Mouse (Mus musculus): ENCODE results near the gene Snn. TPM values are rescaled to one million over a fixed set of nuclear protein-coding genes. Genes with fewer than 3 reads are reported as not detected.
A peak's percentile ranks its signal among the peaks of the same experiment; 100 is the strongest.

Gene Snn
- polyA plus RNA-seq, 1 experiment from 2014 or later, result 34.0 TPM

- no peak overlapping the region for H3K27ac ChIP-seq
- H3K4me3 ChIP-seq, result no peak overlapping the region
- no peaks in the 10 kb centered on the region for H3K27me3 ChIP-seq
- no peaks in the 10 kb centered on the region for H3K9me3 ChIP-seq (replicated peaks)
- no peak overlapping the region for H3K9ac ChIP-seq
- H3K4me2 ChIP-seq, result no peak overlapping the region
- 61% methylated on average over 5 of the region's 5 CpGs for WGBS
- H3K4me1 ChIP-seq (replicated peaks), result no peaks in the 10 kb centered on the region
- ATAC-seq (replicated peaks; ENCODE audit: insufficient number of reproducible peaks, insufficient read depth, low FRiP score, low read depth), result no peak
- no peaks in the 10 kb centered on the region for H3K36me3 ChIP-seq
These were observed 37.1 kb upstream of the Snn start for GRCm38 (mm10) chr16:11023618-11024017.

DNA sequence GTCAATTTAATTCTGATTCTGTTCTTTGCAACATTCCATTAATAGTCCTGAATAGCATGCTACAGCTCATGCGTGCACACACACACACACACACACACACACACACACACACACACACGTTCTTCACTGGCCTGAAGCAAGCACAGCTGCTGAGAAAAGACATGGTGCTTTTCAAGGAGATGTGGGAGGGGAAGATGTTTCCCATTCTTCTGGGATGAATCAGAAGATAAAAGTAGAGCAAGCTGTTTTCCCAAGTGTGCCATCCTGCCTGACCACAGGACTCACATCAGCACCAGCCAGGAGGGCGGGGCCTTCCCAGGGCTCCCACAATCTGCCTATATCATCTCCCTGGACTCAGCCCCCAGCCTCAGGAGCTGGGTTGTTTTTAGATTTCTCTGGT lies 35.9 kb upstream of the Snn start:
- no peak overlapping the region for H3K4me2 ChIP-seq
- no peaks in the 10 kb centered on the region for H3K36me3 ChIP-seq
- ATAC-seq (replicated peaks; ENCODE audit: insufficient number of reproducible peaks, insufficient read depth, low FRiP score, low read depth), result no peak
- H3K9ac ChIP-seq, result no peak overlapping the region
- H3K27ac ChIP-seq, result no peak overlapping the region
- no peaks in the 10 kb centered on the region for H3K9me3 ChIP-seq (replicated peaks)
- H3K4me3 ChIP-seq, result no peak overlapping the region
- WGBS, result 40% methylated on average over 3 of the region's 3 CpGs
- no peaks in the 10 kb centered on the region for H3K27me3 ChIP-seq
- no peaks in the 10 kb centered on the region for H3K4me1 ChIP-seq (replicated peaks)

GRCm38 (mm10) chr16:11028206-11028605 lies 32.5 kb upstream of the Snn start:
- H3K9me3 ChIP-seq (replicated peaks), result no peaks in the 10 kb centered on the region
- H3K4me1 ChIP-seq (replicated peaks), result no peaks in the 10 kb centered on the region
- H3K9ac ChIP-seq, result no peak overlapping the region
- no peak overlapping the region for H3K27ac ChIP-seq
- no peak overlapping the region for H3K4me3 ChIP-seq
- H3K4me2 ChIP-seq, result no peak overlapping the region
- no peaks in the 10 kb centered on the region for H3K36me3 ChIP-seq
- ATAC-seq (replicated peaks; ENCODE audit: insufficient number of reproducible peaks, insufficient read depth, low FRiP score, low read depth), result no peak
- WGBS, result 79% methylated on average over 7 of the region's 7 CpGs
- H3K27me3 ChIP-seq, result no peaks in the 10 kb centered on the region

DNA sequence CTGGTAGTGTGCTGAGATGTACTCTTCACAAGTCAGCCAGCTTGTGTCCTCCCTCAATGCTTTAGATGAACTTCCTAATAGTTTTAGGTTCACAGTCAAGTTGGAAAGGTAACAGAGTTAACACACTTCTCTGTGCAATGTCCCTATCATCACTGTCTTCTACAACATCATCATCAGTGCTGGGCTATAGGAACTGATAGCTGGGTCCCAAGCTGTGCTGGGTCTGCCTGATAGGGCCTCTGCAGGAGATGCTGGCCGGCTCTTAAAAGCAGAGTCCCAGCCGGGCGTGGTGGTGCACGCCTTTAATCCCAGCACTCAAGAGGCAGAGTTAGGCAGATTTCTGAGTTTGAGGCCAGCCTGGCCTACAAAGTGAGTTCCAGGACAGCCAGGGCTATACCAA lies 29.9 kb upstream of the Snn start:
- Histone ChIP-seq H3K4me2 (no peak overlapping the region), H3K4me1 (replicated peaks) (0 out of 2 replicates have a peak, but pooled peaks cover under 1% of the 10 kb centered on the region), H3K36me3 (no peaks in the 10 kb centered on the region), H3K9me3 (replicated peaks) (no peaks in the 10 kb centered on the region), H3K4me3 (no peak overlapping the region), H3K9ac (no peak overlapping the region), H3K27me3 (no peaks in the 10 kb centered on the region), H3K27ac (no peak overlapping the region)
- no peak for ATAC-seq (replicated peaks; ENCODE audit: insufficient number of reproducible peaks, insufficient read depth, low FRiP score, low read depth)
- WGBS, result 75% methylated on average over 4 of the region's 4 CpGs

DNA sequence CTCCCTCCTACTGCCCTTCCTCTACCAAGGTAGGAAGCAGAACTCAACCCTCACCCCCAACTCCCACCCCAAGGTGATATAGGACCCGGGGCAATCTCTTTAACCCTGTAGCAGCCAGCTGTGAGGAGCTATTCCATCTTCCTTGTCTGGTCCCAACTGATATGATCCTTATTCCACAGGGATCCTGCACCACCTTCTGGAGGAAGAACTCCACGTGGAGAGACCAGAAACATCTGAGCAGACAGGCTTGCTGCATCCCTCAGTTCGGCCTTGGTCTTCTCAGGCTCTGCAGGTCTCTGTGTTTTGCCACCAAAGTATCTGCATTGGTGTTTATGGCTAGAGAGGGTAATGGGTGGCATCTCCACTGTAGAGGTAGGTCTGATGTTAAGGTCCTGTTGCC lies 29.4 kb upstream of the Snn start:
- WGBS, result 38% methylated on average over 3 of the region's 3 CpGs
- no peak for ATAC-seq (replicated peaks; ENCODE audit: insufficient number of reproducible peaks, insufficient read depth, low FRiP score, low read depth)
- no peaks in the 10 kb centered on the region for H3K36me3 ChIP-seq
- no peaks in the 10 kb centered on the region for H3K9me3 ChIP-seq (replicated peaks)
- H3K4me3 ChIP-seq, result no peak overlapping the region
- no peak overlapping the region for H3K9ac ChIP-seq
- H3K27me3 ChIP-seq, result no peaks in the 10 kb centered on the region
- H3K4me1 ChIP-seq (replicated peaks), result peaks cover 4% of the 10 kb centered on the region; the same call in 1 of the 2 replicates
- H3K4me2 ChIP-seq, result no peak overlapping the region
- no peak overlapping the region for H3K27ac ChIP-seq

DNA sequence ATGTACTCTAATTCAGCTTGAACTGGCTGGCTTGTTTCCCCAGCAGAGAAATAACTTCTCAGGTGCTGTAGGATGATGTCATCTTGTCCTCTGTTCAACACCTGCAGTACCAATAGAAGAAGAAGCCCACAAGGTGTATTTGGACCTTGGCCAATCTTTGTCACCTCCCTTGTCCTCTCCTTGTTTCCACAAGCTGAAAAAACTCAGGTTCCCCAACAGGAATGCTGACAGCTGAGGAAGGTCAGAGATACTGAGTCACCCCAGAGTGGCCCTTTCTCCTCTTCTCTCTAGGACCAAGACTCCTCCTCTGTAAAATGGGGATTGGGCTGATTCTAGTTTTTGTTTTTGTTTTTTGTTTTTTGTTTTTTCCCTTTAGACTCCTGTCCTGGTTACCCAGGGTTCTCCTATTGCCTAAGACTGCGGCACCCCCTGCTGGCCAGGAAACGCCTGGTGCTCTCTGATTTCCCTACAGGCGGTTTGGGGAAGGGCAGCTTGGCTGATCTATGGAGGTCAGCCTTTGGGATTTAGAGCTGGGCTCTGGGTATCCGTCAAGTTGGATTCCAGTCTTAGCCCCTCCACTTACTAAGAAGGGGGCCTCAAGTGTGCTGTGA lies 26.4 kb upstream of the Snn start:
- no peak for ATAC-seq (replicated peaks; ENCODE audit: insufficient number of reproducible peaks, insufficient read depth, low FRiP score, low read depth)
- Histone ChIP-seq H3K27ac (no peak overlapping the region), H3K9me3 (replicated peaks) (no peaks in the 10 kb centered on the region), H3K36me3 (no peaks in the 10 kb centered on the region), H3K4me2 (no peak overlapping the region), H3K27me3 (no peaks in the 10 kb centered on the region), H3K9ac (no peak overlapping the region), H3K4me1 (replicated peaks) (peaks cover 7% of the 10 kb centered on the region; the same call in 1 of the 2 replicates), H3K4me3 (no peak overlapping the region)
- 5% methylated on average over 4 of the region's 4 CpGs for WGBS

- no peak overlapping the region for H3K4me3 ChIP-seq
- H3K4me1 ChIP-seq (replicated peaks), result peaks cover 7% of the 10 kb centered on the region; the same call in 1 of the 2 replicates
- ATAC-seq (replicated peaks; ENCODE audit: insufficient number of reproducible peaks, insufficient read depth, low FRiP score, low read depth), result no peak
- H3K36me3 ChIP-seq, result no peaks in the 10 kb centered on the region
- no peak overlapping the region for H3K4me2 ChIP-seq
- H3K27ac ChIP-seq, result no peak overlapping the region
- no peaks in the 10 kb centered on the region for H3K27me3 ChIP-seq
- 78% methylated on average over 9 of the region's 9 CpGs for WGBS
- no peaks in the 10 kb centered on the region for H3K9me3 ChIP-seq (replicated peaks)
- H3K9ac ChIP-seq, result no peak overlapping the region
These were observed 25.5 kb upstream of the Snn start for GRCm38 (mm10) chr16:11035273-11035672.

DNA sequence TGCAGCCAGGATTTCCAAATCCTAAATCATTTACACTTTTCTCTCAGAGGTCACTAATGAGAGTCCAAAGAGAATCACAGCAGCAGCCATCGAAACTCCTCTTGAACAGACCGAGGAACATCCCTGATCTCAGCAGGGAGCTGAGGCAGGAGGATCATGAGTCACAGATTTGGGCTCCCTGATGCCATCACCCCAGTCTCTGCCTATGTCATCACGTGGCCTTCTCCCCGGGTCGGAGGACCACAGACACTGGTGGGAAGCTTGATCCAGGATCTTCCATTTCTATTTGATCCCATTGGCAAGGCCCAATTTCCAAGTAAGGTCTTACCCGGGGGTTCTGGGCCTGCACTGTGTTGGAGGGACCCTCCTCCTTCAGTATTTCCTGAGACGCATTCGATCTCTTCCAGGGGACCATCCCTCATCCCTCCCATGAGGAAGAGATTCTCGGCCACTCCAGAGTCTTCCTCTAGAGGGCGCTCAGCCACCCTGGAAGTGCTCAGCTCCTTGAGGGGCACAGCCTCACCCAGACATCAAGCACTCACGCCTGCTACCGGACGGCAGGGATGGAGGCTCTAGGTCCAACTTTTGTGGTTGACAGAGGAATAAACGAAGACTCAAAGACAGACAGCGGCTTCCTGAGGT lies 24.8 kb upstream of the Snn start:
- Histone ChIP-seq H3K27ac (no peak overlapping the region), H3K27me3 (no peaks in the 10 kb centered on the region), H3K4me3 (no peak overlapping the region), H3K4me1 (replicated peaks) (peaks cover 7% of the 10 kb centered on the region; the same call in 1 of the 2 replicates), H3K36me3 (no peaks in the 10 kb centered on the region), H3K4me2 (peak overlapping the region; percentile 20), H3K9ac (no peak overlapping the region), H3K9me3 (replicated peaks) (no peaks in the 10 kb centered on the region)
- ATAC-seq (replicated peaks; ENCODE audit: insufficient number of reproducible peaks, insufficient read depth, low FRiP score, low read depth), result peak; percentile 58; the same call in 1 of the 2 replicates
- WGBS, result 20% methylated on average over 15 of the region's 15 CpGs

DNA sequence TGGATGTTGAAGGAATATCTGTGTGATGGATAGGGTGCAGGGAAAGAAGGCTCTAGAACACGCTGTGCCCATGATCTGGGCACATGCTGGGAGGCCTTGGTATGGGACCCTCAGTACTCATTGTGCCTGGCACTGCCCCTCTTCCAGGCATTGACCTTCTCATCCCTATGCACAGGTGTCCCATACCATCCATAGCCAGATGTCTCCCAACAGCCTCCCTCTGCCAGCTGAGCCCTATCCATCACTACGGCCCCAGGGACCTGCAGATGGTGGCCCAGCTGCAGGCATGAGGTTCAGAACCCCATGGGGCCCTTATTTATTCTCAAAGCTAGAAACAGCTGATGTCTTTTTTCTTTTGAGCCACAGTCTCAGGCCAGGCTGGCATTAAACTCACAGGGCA lies 20.1 kb upstream of the Snn start:
- no peak overlapping the region for H3K27ac ChIP-seq
- H3K4me1 ChIP-seq (replicated peaks), result peaks cover 10% of the 10 kb centered on the region; the same call in 1 of the 2 replicates
- H3K9ac ChIP-seq, result no peak overlapping the region
- ATAC-seq (replicated peaks; ENCODE audit: insufficient number of reproducible peaks, insufficient read depth, low FRiP score, low read depth), result no peak
- no peak overlapping the region for H3K4me3 ChIP-seq
- H3K27me3 ChIP-seq, result no peaks in the 10 kb centered on the region
- WGBS, result 69% methylated on average over 2 of the region's 2 CpGs
- no peak overlapping the region for H3K4me2 ChIP-seq
- H3K36me3 ChIP-seq, result no peaks in the 10 kb centered on the region
- H3K9me3 ChIP-seq (replicated peaks), result no peaks in the 10 kb centered on the region

DNA sequence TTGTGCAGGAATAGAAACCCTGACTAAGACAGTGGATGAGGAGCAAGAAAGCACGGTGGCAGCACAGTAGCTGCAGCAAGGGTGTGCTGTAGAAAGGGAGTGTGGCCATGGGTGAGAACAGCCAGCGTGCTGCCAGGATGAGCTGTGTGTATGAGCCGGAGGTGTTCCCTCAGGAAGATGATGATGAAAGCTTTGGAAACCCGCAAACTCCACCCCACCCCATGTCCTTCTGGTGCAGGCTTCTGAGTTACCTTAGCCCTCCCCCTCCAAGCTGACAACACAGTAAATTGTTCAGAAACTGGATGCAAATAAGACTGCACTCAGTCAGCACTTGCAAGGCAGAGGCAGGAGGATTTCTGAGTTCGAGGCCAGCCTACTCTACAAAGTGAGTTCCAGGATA lies 17.5 kb upstream of the Snn start:
- Histone ChIP-seq H3K4me1 (replicated peaks) (0 out of 2 replicates have a peak, but pooled peaks cover 9% of the 10 kb centered on the region), H3K36me3 (no peaks in the 10 kb centered on the region), H3K4me3 (no peak overlapping the region), H3K9ac (no peak overlapping the region), H3K4me2 (no peak overlapping the region), H3K27me3 (no peaks in the 10 kb centered on the region), H3K9me3 (replicated peaks) (no peaks in the 10 kb centered on the region), H3K27ac (no peak overlapping the region)
- 73% methylated on average over 5 of the region's 5 CpGs for WGBS
- ATAC-seq (replicated peaks; ENCODE audit: insufficient number of reproducible peaks, insufficient read depth, low FRiP score, low read depth), result no peak

DNA sequence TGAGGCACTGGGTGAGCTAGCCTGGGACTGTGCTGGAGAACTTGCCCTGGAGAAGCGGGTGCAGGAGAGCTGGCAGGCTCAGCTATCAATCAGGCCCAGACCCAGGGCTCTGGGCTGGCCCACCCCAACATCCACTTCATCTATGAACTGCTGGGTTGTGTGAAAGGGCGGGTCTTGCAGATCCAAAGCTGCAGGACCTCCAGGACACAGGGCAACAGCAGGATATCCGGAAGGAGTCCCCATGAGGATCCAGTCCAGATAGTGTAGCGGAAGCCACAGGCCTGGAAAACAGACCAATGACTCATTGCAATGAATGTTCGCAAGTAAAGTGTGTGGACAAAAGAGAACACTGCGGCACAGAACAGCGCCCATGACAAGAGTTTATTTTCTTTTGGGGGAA lies 14.3 kb upstream of the Snn start:
- WGBS, result 65% methylated on average over 7 of the region's 7 CpGs
- no peaks in the 10 kb centered on the region for H3K36me3 ChIP-seq
- no peak overlapping the region for H3K4me3 ChIP-seq
- 0 out of 2 replicates have a peak, but pooled peaks cover 9% of the 10 kb centered on the region for H3K4me1 ChIP-seq (replicated peaks)
- peak overlapping the region; percentile 53 for H3K27ac ChIP-seq
- H3K9me3 ChIP-seq (replicated peaks), result no peaks in the 10 kb centered on the region
- ATAC-seq (replicated peaks; ENCODE audit: insufficient number of reproducible peaks, insufficient read depth, low FRiP score, low read depth), result peak; percentile 89
- no peak overlapping the region for H3K4me2 ChIP-seq
- H3K27me3 ChIP-seq, result no peaks in the 10 kb centered on the region
- H3K9ac ChIP-seq, result no peak overlapping the region

DNA sequence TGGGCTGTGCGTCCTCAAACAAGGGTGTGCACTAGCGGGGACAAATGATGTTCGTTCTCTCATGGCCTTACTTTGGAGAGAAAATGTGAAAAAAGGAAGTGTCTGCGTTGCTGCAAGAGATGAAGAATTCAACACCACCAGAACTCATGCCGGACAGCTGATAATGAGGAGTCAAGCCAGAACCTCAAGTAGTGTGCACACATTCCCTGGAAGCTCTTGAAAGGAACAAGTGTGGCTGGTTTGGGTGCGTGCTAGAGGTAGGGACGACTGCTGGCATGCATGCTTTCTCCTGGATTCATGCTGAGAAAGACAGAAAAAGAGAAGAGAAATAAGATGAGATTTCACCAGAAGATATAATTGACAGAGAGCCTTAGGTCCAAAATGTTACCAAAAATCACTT lies 13.6 kb upstream of the Snn start:
- no peak for ATAC-seq (replicated peaks; ENCODE audit: insufficient number of reproducible peaks, insufficient read depth, low FRiP score, low read depth)
- H3K4me3 ChIP-seq, result no peak overlapping the region
- H3K36me3 ChIP-seq, result no peaks in the 10 kb centered on the region
- H3K27ac ChIP-seq, result peak overlapping the region; percentile 52
- H3K27me3 ChIP-seq, result no peaks in the 10 kb centered on the region
- H3K9ac ChIP-seq, result no peak overlapping the region
- H3K9me3 ChIP-seq (replicated peaks), result no peaks in the 10 kb centered on the region
- H3K4me1 ChIP-seq (replicated peaks), result 0 out of 2 replicates have a peak, but pooled peaks cover 9% of the 10 kb centered on the region
- WGBS, result 51% methylated on average over 7 of the region's 7 CpGs
- H3K4me2 ChIP-seq, result no peak overlapping the region

Measured in heart, embryonic 15.5 days (tissue).